Mouse (Mus musculus): Measurements from ENCODE around the gene Elf4.

Elf4 gene

GRCm38 (mm10) chrX:48367841-48368240, 95.1 kb downstream of the Elf4 start:
- DNase-seq (ENCODE audit: low spot score): no peak

GRCm38 (mm10) chrX:48365836-48366577, 96.9 kb downstream of the Elf4 start:
- DNase-seq (ENCODE audit: low spot score): no peak
